Mouse (Mus musculus) T-cell, adult 2 months (primary cell): ENCODE measurements around the gene Otud7b.
"Not testable (repeated sequence)": the region's sequence is repeated elsewhere in the genome, so short reads cannot be mapped to it uniquely, and the experiment has no call there.

Experiments
- DNase-seq: peaks from one replicate; pipeline ENCODE4 v3.0.0; 2022; ENCODE audit warnings: low spot score

Gene Otud7b

GRCm38 (mm10) chr3:96151836-96152235 lies 47.5 kb downstream of the Otud7b start:
- no peak for DNase-seq

DNA sequence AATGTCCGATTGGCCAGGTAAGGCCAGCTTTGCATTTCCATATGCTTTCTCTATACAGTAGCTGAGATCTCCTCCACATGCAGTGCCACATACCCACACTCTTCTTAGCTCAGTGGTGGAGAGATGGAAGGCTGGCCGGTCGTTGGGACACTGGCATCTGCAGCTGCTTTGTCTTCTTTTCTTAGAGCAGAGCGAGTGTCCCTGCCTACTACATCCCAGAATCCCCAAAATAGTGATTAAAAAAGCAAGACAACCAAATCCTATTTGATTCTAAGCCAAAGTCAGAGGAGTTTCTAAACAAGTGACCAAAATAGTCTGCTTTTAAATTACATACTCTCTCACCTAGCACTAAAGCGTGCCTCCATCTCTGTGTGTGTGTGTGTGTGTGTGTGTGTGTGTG lies 48.3 kb downstream of the Otud7b start:
- DNase-seq = no peak

DNA sequence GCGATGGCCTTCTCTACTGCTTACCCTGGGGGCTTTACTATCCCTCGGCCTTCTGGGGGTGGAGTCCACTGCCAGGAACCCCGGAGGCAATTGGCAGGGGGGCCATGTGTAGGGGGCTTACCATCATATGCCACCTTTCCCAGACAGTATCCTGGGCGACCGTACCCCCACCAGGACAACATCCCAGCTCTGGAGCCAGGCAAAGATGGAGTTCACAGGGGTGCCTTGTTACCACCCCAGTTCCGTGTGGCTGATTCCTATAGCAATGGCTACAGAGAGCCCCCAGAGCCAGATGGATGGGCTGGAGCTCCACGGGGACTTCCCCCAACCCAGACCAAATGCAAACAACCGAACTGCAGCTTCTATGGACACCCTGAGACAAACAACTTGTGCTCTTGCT lies 51.2 kb downstream of the Otud7b start:
- no peak for DNase-seq

GRCm38 (mm10) chr3:96159820-96160219 lies 55.5 kb downstream of the Otud7b start:
- DNase-seq = no peak

DNA sequence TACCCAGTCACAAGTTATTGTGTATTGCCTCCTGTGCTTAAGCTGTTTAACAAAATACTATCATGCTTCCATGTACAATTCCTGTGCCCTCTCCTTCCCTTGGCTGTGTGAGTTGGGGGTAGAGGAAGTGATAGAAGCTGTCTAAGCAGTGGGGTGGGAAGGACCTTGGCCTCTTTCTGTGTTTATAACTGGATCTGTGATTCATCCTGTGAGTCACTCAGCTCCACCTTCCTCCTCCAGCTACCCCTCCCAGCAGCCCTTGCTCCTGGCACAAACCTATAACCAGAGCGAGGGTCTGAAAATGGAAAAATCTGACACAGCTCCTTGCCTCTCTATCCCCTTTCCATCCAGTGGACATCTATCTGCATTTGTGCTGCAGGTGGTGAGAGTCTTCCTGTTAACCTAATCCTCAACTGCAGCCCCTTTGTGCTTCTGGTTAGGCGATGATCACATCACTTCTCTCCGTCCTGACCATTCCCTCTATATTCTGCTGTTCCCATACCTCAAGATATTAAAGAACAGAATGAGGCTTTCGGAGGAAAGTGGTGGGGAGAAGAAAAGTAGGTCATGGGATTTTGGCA lies 56.0 kb downstream of the Otud7b start:
- no peak for DNase-seq

- no peak for DNase-seq
These were observed 56.6 kb downstream of the Otud7b start for GRCm38 (mm10) chr3:96160803-96161516.

GRCm38 (mm10) chr3:96161869-96162840 lies 57.8 kb downstream of the Otud7b start, which contains the start of gene Mtmr11:
TSS of gene Mtmr11 (plus strand) at chr3:96162004.
- no peak for DNase-seq

GRCm38 (mm10) chr3:96163040-96163439 lies 58.7 kb downstream of the Otud7b start:
- DNase-seq = no peak

GRCm38 (mm10) chr3:96168466-96169158 lies 64.3 kb downstream of the Otud7b start:
- DNase-seq = no peak

GRCm38 (mm10) chr3:96170276-96170675 lies 65.9 kb downstream of the Otud7b start:
- no peak for DNase-seq

- DNase-seq = no peak
These were observed 66.7 kb downstream of the Otud7b start for GRCm38 (mm10) chr3:96170976-96171545.

DNA sequence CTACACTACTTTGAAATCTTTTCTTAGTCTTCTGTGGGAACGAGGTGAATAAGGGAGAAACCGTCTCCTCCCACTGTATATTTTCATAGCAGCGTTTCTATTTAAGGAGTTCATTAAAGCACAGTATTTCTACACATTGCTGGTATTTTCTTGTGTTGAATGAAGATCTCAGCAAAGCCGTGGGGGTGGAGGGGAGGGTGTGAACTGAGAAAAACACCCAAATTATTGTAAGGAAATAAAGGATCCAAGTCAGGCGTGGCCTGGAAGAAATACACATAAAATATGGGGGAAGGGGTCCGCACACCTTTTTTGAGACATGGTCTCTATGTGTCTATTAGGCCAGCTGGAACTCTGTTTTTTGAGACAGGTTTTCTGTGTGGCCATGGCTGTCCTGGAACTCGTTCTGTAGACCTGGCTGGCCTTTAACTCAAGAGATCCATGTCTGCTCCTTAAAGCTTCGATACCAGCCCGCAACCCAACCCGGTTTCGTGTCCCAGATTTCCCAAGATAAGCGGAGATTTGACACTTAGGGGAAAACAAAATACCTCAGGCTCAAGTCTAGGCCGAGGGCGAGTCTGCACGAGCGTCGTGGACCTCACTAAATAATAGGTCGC lies 67.4 kb downstream of the Otud7b start:
- no peak for DNase-seq

DNA sequence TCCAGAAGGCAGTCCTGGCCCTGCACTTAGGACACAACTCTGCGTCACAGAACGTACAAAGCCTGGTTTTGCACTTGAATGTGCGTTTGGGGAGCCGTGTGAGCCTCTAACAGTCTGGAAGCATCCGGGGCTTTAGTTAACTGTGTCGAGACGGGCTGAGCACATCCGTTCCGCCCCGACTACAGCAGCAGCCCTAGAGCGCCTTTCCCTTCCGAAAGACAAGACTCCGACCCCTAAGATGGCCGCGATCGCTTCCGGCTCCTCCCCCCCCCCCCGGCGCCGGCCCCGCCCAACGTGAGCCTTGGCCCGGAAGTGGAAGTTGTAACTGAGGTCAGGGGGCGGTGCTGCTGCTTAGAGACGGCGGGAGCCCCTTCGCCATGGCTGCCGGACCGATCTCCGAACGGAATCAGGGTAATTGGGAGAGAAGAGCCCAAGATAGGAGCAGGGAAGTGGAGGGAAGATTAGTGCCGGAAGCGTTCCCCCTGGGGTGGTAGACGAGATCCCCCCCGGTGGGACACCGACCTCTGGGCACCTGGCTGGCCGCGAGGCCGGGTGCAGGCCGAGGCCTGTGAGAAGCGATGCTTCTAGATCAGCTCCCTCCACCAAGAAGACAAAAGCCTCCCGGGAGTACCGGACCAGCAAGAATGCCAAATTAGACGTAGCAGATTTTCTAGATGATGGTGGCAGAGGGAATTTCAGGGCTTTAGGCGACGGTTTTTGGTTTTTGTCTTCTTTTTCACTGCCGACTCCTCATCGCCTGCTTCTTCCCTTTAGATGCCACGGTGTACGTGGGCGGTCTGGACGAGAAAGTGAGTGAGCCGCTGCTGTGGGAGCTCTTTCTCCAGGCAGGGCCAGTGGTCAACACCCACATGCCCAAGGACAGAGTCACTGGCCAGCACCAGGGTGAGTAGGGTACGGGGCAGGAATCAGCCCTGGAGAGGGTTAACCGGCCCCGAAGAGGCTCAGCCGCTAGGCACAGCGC lies 68.2 kb downstream of the Otud7b start, which contains the start of gene Sf3b4:
TSS of gene Sf3b4 (plus strand) at position 136 of the 982 bp plus-strand sequence.
- peak; percentile 92 for DNase-seq

DNA sequence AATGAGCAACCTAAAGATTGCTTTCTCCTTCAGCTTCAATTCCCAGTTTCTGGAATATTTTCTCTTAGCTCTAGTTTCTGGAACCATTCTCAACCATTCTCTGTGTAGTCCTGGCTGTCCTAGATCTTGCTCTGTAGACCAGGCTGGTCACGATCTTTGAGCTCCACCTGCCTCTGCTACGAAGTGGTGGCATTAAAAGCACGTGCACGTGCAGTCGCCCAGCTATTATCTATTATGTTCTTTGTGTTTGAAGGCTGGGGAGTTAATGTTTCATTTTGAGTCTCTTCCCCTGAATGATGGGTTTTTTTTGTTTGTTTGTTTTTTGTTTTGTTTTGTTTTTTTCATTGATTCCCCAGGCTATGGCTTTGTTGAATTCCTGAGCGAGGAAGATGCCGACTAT lies 68.9 kb downstream of the Otud7b start:
- DNase-seq = no peak

GRCm38 (mm10) chr3:96174042-96174441 lies 69.7 kb downstream of the Otud7b start:
- DNase-seq = not testable (repeated sequence)

- no peak for DNase-seq
These were observed 70.9 kb downstream of the Otud7b start for GRCm38 (mm10) chr3:96175251-96175650.

DNA sequence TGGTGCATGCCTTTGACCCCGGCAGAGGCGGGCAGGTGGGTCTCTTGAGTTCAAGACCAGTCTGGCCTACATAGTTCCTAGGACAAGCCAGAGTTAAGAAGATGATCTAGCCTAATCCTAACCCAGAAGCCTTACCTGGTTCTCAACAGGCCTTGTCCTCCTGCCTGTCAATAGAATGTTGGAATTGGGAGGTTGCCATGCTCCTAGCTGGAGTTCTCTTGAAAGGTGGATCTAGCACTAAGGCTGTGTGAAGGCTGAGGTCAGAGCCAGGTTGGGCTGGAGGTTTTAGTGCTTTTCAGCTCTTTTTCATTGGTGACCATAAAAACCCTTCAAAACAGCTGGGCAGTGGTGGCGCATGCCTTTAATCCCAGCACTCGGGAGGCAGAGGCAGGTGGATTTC lies 74.1 kb downstream of the Otud7b start:
- DNase-seq = no peak

GRCm38 (mm10) chr3:96178902-96179301 lies 74.6 kb downstream of the Otud7b start:
- DNase-seq = no peak

DNA sequence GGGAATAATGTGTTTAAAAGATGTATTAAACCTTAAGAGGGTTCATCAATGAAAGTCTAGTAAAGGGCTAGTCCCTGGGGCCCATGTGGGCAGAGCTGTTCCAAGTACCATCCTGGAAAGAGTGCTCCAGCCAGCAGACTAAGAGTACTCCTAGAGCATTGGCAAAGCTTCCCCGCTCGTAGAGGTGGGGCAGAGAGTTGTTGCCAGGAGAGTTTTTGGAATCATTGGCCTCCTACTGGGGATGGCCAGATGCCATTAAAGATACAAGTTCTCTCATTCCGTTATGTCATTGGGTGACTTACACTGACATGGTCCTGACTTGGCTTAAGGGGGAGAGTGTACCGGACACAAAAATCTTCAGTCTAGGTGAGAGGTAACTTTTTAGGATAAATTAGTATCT lies 75.2 kb downstream of the Otud7b start:
- DNase-seq = no peak
